Mouse (Mus musculus) embryonic facial prominence, embryonic 10.5 days (tissue): Measurements from ENCODE around the gene Scel. TPM values are rescaled to one million over a fixed set of nuclear protein-coding genes. Genes with fewer than 3 reads are reported as not detected.
A peak's percentile ranks its signal among the peaks of the same experiment; 100 is the strongest.
"Not testable (repeated sequence)": the region's sequence is repeated elsewhere in the genome, so short reads cannot be mapped to it uniquely, and the experiment has no call there.

Experiments
- DNase-seq: peaks from one replicate; pipeline ENCODE4 v3.0.0-alpha.2; 2017; ENCODE audit warnings: low spot score
- H3K27ac ChIP-seq: fragments of 300-500 bp; sonication (generic); replicated peaks from 2 replicates; pipeline ENCODE4 v1.5.1; 2016; ENCODE audit warnings: mild to moderate bottlenecking
- H3K27me3 ChIP-seq: fragments of 300-500 bp; sonication (generic); replicated peaks from 2 replicates; pipeline ENCODE4 v1.6.1; 2016; ENCODE audit warnings: low read depth, mild to moderate bottlenecking; ENCODE audit not compliant: poor library complexity, severe bottlenecking
- H3K36me3 ChIP-seq: fragments of 300-500 bp; sonication (generic); replicated peaks from 2 replicates; pipeline ENCODE4 v1.6.1; 2016; ENCODE audit warnings: mild to moderate bottlenecking, moderate library complexity
- H3K4me1 ChIP-seq: fragments of 300-500 bp; sonication (generic); 2 replicates; pipeline ENCODE4 v1.6.1; 2016
- H3K4me3 ChIP-seq: fragments of 300-500 bp; sonication (generic); 2 replicates; pipeline ENCODE4 v1.5.1; 2016; ENCODE audit warnings: mild to moderate bottlenecking, moderate library complexity
- H3K9me3 ChIP-seq: fragments of 300-500 bp; sonication (generic); 2 replicates; pipeline ENCODE4 v1.6.1; 2016; ENCODE audit warnings: mild to moderate bottlenecking
- WGBS: fragments of 180-500 bp; shearing (Covaris S2); methylation state at CpG from one replicate; pipeline ENCODE4 v1.1.7; 2016; 5-methylcytosine and 5-hydroxymethylcytosine counted together
- polyA plus RNA-seq: library from polyadenylated mRNA; unstranded; fragments of >200 nt; fragmentation: Nextera tagmentation; extraction: Ambion mirVana; gene quantifications from 2 replicates; pipeline ENCODE4 v1.2.1, GENCODE M21; 2016

Scel gene
- 0.10 and 0.14 TPM in 2 replicates for polyA plus RNA-seq

DNA sequence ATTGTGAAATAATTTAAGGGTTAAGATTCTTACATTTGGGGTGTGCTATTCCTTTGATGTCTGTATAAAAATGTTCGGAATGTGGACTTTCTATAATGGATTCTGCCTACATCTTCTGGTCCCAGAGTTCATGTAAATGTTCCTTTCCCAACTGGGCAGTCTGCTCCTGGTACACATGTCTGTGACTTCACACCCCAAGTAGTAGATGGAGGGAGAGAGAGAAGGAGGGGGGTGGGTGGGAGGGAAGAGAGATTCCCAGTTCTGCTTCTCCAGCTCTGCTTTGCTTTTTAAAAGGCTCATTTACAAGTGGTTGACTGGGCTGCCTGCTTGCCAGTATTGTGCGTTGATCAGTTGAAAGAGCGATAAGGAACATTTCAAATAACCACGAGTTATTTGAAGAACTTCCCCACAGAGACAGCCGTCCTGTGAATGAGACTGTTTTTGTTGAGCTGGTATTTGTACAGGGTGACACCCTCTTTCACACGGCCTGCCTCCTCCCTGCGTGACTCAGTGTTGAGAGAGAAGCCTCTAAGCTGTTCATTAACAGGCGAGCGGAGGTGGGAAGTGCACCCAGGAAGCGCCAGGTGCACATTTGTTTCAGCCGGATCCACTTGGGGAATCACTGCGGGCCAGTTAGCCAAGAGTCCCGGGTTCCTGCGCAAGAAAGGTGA is at the start of gene Scel:
TSS of gene Scel (plus strand) at position 541 of the 671 bp plus-strand sequence.
- H3K4me1 ChIP-seq = peaks cover 6% of the 10 kb centered on the region
- 32% methylated on average over 14 of the region's 14 CpGs for WGBS
- no peaks in the 10 kb centered on the region for H3K9me3 ChIP-seq
- H3K36me3 ChIP-seq = no peaks in the 10 kb centered on the region
- no peaks in the 10 kb centered on the region for H3K27me3 ChIP-seq
- H3K4me3 ChIP-seq = 0 out of 2 replicates have a peak within 1 kb of the TSS, but pooled peaks have one; percentile 2
- H3K27ac ChIP-seq = no peak within 1 kb of the TSS
- DNase-seq = no peak

DNA sequence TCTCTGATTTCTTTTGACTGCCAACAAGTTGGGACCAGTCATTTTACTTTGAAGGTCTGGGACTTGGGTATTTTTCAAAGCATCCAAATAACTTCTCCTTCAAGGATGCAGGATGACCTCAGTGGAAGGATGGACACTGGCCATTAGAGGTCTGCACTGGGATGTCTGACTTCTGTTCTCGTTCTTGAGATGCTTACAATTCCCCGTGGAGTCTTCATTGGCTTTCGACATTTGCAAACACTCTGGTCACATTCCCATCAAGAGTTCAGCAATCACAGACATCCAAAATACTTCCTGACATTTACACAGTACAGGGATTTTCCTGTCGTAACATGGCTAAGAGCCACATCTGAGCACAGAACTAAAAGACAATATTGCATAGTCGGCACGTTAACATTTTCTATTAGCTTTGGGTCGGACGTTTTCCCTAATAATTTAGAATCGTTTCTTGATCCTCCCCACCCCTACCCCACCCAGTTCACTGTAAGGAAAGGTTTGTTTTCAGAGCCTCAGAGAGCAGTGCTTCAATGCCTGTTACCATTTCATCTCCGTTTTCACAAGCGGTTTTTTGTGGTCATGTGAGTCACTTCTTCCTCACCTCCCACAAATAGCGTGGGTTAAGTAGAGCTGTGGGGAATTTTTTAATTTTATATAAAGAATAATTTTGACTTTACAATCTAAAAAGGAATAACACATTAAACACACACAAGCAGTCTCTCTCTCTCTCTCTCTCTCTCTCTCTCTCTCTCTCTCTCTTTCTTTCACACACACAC is 44.3 kb upstream of the Scel start:
- no peak for DNase-seq
- 83% methylated on average over 12 of the region's 12 CpGs for WGBS
- Histone ChIP-seq H3K9me3 (no peaks in the 10 kb centered on the region), H3K36me3 (no peaks in the 10 kb centered on the region), H3K27ac (no peak overlapping the region), H3K4me3 (no peak overlapping the region), H3K4me1 (peaks cover 14% of the 10 kb centered on the region), H3K27me3 (no peaks in the 10 kb centered on the region)

DNA sequence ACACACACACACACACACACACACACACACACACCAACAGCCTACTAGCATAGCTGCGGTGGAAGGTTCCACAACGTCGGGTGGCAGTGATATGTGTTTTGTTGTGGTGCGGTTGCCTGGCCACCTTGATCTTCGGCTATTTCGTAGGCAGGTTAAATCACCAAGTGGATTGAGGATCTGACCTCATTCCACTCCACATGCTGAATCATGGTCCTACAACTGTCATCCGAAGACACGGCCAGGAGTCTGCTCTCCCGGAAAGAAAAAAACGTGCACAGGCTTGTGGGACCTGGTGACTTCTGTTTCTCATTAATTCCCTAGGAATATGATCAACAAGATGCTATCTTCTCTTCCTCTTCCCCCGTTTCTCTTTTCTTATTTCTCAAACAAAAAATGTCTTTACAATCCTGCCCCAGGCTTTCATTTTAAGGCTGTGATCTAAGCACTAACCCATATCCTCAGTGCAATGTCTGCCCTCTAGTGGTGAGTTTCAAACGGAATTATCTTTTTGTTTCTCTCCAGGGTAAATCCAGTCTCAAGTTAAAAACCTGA is 43.6 kb upstream of the Scel start:
- H3K27me3 ChIP-seq = no peaks in the 10 kb centered on the region
- WGBS = 67% methylated on average over 12 of the region's 12 CpGs
- H3K27ac ChIP-seq = no peak overlapping the region
- DNase-seq = peak; percentile 16
- H3K36me3 ChIP-seq = no peaks in the 10 kb centered on the region
- H3K4me1 ChIP-seq = peaks cover 14% of the 10 kb centered on the region
- H3K4me3 ChIP-seq = no peak overlapping the region
- no peaks in the 10 kb centered on the region for H3K9me3 ChIP-seq

DNA sequence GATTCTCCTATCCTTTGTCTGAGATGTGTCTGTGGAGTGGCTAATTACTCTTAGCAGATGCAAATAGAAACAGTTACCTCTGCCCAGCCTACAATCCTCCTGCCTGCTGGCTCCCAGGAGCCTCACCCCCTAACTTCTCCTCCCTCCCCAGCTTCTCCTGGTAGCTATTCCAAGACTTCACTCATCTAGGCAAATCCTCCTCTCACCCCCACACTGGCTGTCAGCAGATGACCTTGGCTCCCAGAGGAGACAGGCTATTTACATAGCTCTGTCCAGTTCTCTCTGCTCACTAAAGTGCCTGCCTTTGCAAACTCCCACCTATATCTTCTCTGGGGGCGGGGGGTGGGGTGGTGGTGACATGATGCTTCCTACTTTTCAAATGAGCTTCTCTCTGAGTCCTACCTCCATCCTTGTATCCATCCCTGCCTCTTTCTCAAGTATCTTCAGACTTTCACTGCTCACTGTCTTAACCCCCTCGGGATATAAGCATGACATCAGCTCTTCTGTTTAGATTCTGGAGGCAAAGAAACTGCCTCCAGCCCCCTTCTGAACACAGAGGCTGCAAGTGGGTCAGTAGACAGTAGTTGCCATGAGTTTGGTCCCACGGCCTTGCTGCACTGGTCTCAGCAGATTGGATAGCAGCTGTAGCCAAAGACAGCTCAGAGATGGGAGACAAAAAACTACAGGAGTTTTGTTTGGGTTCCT is 41.9 kb upstream of the Scel start:
- Histone ChIP-seq H3K36me3 (no peaks in the 10 kb centered on the region), H3K4me1 (peaks cover 14% of the 10 kb centered on the region), H3K27ac (no peak overlapping the region), H3K4me3 (no peak overlapping the region), H3K27me3 (no peaks in the 10 kb centered on the region), H3K9me3 (no peaks in the 10 kb centered on the region)
- DNase-seq = no peak
- WGBS = 60% methylated on average over 3 of the region's 3 CpGs

DNA sequence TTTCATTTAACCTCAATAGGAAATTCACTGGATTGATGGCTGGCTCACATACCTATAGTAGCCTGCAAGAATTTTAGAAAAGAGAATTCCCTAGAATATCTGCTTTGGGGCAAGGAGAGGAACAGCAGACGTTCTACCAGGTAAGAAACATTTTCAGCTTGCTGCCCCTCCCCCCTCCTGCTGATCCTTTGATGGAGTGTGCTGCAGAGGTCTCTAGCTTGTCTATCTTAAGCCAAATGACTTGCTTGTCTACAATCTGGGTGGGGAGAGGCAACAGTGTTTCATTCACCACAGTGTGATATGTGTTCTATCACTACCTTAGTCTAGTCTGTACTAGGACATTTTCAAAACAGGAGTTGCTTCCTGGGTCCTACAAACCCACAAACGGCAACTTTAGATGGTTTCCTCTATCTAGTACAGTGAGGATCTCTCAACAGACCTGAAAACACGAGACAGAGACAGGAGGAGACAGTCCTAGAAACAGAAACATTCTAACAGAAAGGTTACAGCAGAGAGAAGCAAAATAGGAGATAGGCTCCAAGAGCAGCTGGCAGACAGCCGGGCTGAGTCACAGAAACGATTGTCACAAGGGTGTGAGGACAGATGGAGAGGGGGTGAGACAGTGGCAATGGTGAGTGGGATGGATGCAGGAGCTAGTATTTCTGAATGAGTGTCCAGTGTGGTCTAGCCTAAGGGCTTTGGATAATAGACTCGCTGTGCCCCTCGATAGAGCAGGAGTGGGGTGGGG is 41.2 kb upstream of the Scel start:
- H3K4me3 ChIP-seq = no peak overlapping the region
- H3K9me3 ChIP-seq = no peaks in the 10 kb centered on the region
- no peak overlapping the region for H3K27ac ChIP-seq
- no peaks in the 10 kb centered on the region for H3K27me3 ChIP-seq
- no peak for DNase-seq
- WGBS = 64% methylated on average over 7 of the region's 7 CpGs
- H3K4me1 ChIP-seq = peaks cover 14% of the 10 kb centered on the region
- H3K36me3 ChIP-seq = no peaks in the 10 kb centered on the region

DNA sequence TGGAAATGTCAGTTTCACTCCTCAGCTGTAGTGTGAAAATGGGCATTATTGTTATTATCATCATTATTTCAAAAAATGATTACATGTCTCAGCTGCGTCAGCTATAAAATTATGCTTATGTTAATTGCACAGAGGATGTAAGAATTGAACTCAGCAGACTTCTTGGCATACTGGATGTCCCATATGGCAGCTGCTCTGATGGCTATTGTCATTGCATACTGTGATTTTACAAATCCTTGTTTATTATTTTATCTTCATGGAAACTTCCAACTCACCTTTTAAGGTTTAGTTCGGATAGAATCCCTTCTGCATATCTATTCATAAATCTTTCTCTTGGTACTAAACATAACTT is 40.6 kb upstream of the Scel start:
- Histone ChIP-seq H3K4me3 (no peak overlapping the region), H3K36me3 (no peaks in the 10 kb centered on the region), H3K9me3 (no peaks in the 10 kb centered on the region), H3K27me3 (no peaks in the 10 kb centered on the region), H3K27ac (no peak overlapping the region), H3K4me1 (peaks cover 14% of the 10 kb centered on the region)
- 80% methylated on average over 2 of the region's 2 CpGs for WGBS
- DNase-seq = no peak

DNA sequence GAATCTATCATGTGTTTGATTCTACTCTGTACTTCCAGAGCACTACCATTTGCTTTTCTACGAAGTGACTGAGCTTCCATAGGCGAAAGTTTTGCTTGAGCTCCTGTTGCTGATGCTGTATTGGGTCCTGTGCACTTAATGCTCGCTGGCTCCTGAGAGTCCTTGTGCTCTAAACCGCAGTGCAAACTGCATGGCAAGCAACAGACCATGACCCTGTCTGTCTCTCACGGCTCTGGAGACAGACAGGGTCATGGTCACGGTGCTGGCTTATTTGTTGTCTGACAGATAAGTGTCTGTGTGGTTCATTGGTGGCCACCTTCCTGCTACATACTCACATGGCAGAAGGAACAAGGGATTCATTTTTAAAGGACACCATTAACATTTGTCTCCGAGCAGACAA is 37.8 kb upstream of the Scel start:
- no peaks in the 10 kb centered on the region for H3K9me3 ChIP-seq
- H3K27ac ChIP-seq = no peak overlapping the region
- no peak overlapping the region for H3K4me3 ChIP-seq
- 83% methylated on average over 7 of the region's 7 CpGs for WGBS
- no peaks in the 10 kb centered on the region for H3K36me3 ChIP-seq
- H3K27me3 ChIP-seq = no peaks in the 10 kb centered on the region
- H3K4me1 ChIP-seq = peaks cover 14% of the 10 kb centered on the region
- no peak for DNase-seq

DNA sequence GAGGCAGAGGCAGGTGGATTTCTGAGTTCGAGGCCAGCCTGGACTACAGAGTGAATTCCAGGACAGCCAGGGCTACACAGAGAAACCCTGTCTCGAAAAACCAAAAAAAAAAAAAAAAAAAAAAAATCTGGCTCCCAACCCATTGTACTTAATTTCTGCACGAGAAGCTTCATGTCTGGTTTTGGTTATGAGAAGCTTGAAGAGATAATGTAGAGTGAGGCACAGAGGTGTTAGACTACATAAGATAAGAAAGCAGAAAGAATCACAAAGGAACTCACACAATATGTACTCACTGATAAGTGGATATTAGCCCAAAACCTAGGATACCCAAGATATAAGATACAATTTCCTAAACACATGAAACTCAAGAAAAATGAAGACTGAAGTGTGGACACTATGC is 36.9 kb upstream of the Scel start:
- H3K4me3 ChIP-seq, H3K36me3 ChIP-seq, H3K9me3 ChIP-seq, H3K27me3 ChIP-seq, DNase-seq, H3K27ac ChIP-seq: not testable (repeated sequence)
- peaks cover 11% of the 10 kb centered on the region for H3K4me1 ChIP-seq
- 81% methylated on average over 3 of the region's 3 CpGs for WGBS

DNA sequence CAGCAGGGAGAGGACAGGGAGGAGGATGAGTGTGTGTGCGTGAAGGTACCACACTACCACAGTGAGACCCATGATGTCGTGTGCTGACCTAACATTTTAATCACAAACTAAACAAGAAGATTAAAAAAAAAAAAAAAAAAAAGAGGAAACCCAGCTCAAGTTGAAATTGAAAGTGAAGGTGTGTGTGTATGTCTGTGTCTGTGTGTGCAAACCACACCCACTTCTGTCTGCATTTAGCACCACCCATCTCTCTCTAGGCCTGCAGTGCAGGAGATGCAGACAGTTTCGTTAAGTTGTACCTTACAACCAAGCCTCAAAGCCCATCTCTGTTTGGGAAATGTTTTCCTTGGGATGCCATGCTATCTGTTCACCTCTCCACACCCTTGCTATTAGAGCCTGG is 35.9 kb upstream of the Scel start:
- H3K36me3 ChIP-seq = no peaks in the 10 kb centered on the region
- 86% methylated on average over 3 of the region's 3 CpGs for WGBS
- no peaks in the 10 kb centered on the region for H3K27me3 ChIP-seq
- no peak for DNase-seq
- peaks cover under 1% of the 10 kb centered on the region; the same call in 1 of the 2 replicates for H3K4me1 ChIP-seq
- no peak overlapping the region for H3K4me3 ChIP-seq
- no peaks in the 10 kb centered on the region for H3K9me3 ChIP-seq
- H3K27ac ChIP-seq = no peak overlapping the region

DNA sequence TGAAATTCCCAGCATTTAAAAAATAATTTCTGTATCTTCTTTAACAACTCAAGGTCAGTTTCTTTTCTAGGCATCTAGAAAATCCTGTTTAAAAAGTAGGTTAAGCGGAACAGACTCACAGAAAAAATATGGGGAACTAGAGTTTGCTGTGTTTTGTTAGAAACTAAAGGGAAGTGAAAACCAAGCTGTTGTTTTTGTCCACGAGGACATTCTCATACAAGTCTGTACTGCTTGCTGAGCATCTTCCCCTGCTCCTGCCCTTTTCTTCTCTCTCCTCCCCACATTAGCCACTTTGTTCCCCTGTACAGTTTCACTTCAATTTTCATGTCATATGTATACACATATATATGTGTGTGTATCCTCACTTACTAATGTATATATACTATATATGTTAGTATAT is 35.2 kb upstream of the Scel start:
- no peak overlapping the region for H3K4me3 ChIP-seq
- H3K9me3 ChIP-seq = no peaks in the 10 kb centered on the region
- H3K27me3 ChIP-seq = no peaks in the 10 kb centered on the region
- H3K36me3 ChIP-seq = no peaks in the 10 kb centered on the region
- 83% methylated on average over 2 of the region's 2 CpGs for WGBS
- no peak for DNase-seq
- H3K4me1 ChIP-seq = no peaks in the 10 kb centered on the region
- H3K27ac ChIP-seq = no peak overlapping the region

DNA sequence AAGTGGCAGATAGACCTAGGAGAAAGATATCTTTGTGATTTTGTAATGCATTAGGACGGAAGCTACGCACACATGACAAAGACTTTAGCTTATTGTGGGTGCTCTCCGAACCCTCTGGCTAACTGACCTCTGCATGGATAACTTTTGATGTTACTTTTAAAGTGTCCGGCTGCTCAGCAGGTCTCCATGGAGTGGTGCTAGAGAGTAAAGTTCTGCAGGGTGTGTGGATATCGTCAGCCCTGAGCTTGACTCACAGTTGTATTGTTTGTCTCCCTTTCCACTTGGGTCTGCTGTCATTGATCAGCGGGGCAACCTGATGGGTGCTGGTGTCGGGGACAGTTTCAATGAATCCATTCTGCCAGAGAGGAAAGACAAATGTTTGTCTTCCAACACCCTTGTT is 33.7 kb upstream of the Scel start:
- no peaks in the 10 kb centered on the region for H3K4me1 ChIP-seq
- no peaks in the 10 kb centered on the region for H3K36me3 ChIP-seq
- no peak for DNase-seq
- H3K4me3 ChIP-seq = no peak overlapping the region
- H3K27me3 ChIP-seq = no peaks in the 10 kb centered on the region
- no peak overlapping the region for H3K27ac ChIP-seq
- H3K9me3 ChIP-seq = no peaks in the 10 kb centered on the region
- 70% methylated on average over 7 of the region's 7 CpGs for WGBS

DNA sequence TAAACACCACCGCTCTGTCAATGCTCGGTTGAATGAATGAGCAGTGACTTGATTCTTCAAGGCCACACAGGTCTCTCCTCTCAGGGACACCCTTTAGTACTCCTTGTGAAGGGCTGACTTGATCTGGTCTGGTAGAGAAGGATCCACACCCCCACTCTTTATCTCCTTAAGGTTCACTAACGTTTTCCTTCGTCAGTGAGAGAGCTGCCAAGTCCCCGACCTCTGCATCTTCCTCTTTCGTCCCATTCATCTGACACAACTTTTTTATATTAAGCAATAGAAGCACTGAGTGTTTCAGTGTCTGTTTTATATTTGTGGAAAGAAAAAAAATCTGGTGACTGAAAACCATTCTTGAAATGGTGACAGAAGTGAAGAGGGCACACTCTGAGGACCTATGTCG is 31.6 kb upstream of the Scel start:
- Histone ChIP-seq H3K27me3 (no peaks in the 10 kb centered on the region), H3K4me3 (no peak overlapping the region), H3K4me1 (no peaks in the 10 kb centered on the region), H3K9me3 (no peaks in the 10 kb centered on the region), H3K36me3 (no peaks in the 10 kb centered on the region), H3K27ac (no peak overlapping the region)
- no peak for DNase-seq
- 87% methylated on average over 7 of the region's 7 CpGs for WGBS
